Mouse (Mus musculus) heart, embryonic 10.5 days (tissue): ENCODE measurements around the gene Nrgn. TPM values are rescaled to one million over a fixed set of nuclear protein-coding genes. Genes with fewer than 3 reads are reported as not detected.

ENCODE experiments used
- DNase-seq: peaks from one replicate; pipeline ENCODE4 v3.0.0-alpha.2; 2017; ENCODE audit warnings: low spot score
- H3K27ac ChIP-seq: fragments of 300-500 bp; sonication (generic); 2 replicates; pipeline ENCODE4 v1.5.1; 2016; ENCODE audit warnings: mild to moderate bottlenecking
- H3K27me3 ChIP-seq: fragments of 300-500 bp; sonication (generic); 2 replicates; pipeline ENCODE4 v1.6.1; 2016; ENCODE audit warnings: mild to moderate bottlenecking; ENCODE audit not compliant: poor library complexity, insufficient read depth, severe bottlenecking
- H3K36me3 ChIP-seq: fragments of 300-500 bp; sonication (generic); 2 replicates; pipeline ENCODE4 v1.6.1; 2016; ENCODE audit warnings: mild to moderate bottlenecking, moderate library complexity
- H3K4me1 ChIP-seq: fragments of 300-500 bp; sonication (generic); 2 replicates; pipeline ENCODE4 v1.6.1; 2016; ENCODE audit warnings: mild to moderate bottlenecking
- H3K4me3 ChIP-seq: fragments of 300-500 bp; sonication (generic); 2 replicates; pipeline ENCODE4 v1.5.1; 2016; ENCODE audit warnings: mild to moderate bottlenecking, moderate library complexity
- H3K9me3 ChIP-seq: fragments of 300-500 bp; sonication (generic); 2 replicates; pipeline ENCODE4 v1.6.1; 2016; ENCODE audit warnings: mild to moderate bottlenecking, moderate library complexity
- WGBS: fragments of 180-500 bp; shearing (Covaris S2); methylation state at CpG from one replicate; pipeline ENCODE4 v1.1.7; 2016; 5-methylcytosine and 5-hydroxymethylcytosine counted together
- polyA plus RNA-seq: library from polyadenylated mRNA; unstranded; fragments of >200 nt; fragmentation: Nextera tagmentation; extraction: Ambion mirVana; gene quantifications from 2 replicates; pipeline ENCODE4 v1.2.1, GENCODE M21; 2016

Nrgn gene
- polyA plus RNA-seq, 1 experiment from 2014 or later, result 5.7 TPM

DNA sequence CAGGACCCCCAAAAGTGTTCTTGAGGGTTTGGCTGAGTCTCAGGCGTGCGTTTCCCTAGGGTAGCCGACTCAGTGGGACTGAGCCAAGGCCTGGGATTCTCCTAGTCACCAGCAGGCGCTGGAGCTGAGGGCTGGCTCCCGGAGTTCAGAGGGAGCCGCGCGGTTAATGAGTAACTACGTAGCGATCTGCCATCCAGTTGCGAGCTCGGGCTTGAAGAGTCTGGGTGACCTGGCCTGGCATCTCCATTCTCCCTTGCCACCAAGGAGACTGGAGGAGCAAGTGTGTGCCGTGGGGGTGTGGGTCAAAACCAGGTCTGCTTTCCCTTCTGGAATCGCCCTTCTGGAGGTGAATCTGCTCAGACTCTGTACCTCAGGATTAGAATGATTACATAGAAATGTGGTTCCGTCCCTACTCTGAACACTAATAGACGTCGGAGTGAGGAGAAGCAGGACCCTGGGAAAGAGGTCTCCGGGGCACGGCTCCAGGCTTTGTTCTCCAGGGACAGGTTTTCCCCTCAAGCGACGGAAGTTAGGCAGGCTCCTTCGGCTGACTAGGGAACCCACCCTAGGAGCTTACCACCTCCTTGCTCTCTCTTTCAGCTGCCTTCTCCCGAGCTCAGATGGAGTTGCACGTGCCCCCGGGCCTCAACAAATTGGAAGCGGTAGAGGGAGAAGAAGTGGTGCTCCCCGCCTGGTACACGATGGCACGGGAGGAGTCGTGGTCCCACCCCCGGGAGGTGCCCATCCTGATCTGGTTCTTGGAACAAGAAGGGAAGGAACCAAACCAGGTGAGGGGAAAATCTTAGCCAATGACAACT, 21.6 kb downstream of the Nrgn start:
- WGBS, result 2% methylated on average over 31 of the region's 31 CpGs
- Histone ChIP-seq H3K4me3 (peak overlapping the region; percentile 61), H3K9me3 (no peaks in the 10 kb centered on the region), H3K27ac (peak overlapping the region; percentile 82), H3K4me1 (peaks cover 46% of the 10 kb centered on the region), H3K27me3 (peaks cover 71% of the 10 kb centered on the region), H3K36me3 (peaks cover 5% of the 10 kb centered on the region; the same call in 1 of the 2 replicates)
- peak; percentile 85 for DNase-seq

DNA sequence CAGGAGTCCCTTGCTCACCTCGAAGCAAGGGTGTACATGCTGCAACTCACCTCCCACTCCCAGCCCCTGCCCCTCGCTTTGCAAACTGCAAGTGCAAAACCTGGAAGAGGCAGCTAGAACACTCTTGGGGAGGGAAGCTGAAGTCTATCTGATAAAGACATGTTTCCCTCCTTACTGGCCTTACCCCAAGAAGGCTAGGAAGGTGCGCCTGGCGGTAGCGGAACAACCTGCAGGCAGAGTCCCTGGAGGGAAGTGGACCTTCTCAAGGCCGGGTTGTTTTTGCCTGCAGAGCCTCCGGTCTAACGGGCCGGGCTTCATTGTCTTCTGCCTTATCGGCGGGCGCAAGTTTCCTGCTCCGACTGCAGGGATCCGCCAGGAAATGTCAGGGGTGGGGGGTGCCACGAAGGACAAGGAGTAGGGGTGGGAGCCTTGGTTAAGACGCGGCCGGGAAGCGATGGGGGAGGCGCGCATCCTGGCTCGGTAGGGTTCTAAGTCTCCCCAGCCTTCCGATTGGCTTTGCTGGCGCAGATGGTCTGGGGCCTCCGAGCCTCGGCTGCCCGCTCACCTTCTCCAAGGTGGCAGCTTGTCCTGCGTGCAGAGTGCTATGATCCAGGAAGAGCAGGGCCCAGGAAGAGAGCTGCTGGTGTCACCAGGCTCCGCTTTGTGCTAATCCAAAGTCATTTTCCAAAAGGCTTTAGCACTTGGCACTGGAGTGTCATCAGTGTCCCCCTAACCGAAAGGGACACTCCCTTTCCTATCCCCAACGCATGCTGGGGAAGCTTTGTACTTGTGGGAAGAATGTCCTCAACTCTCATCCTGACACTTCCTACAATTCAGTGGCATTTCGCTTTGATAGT, 22.4 kb downstream of the Nrgn start:
- H3K4me1 ChIP-seq, result peaks cover 46% of the 10 kb centered on the region
- H3K27ac ChIP-seq, result peak overlapping the region; percentile 82
- no peaks in the 10 kb centered on the region for H3K9me3 ChIP-seq
- peak; percentile 86 for DNase-seq
- WGBS, result under 1% methylated on average over 32 of the region's 32 CpGs
- peaks cover 5% of the 10 kb centered on the region; the same call in 1 of the 2 replicates for H3K36me3 ChIP-seq
- peaks cover 71% of the 10 kb centered on the region for H3K27me3 ChIP-seq
- peak overlapping the region; percentile 61 for H3K4me3 ChIP-seq

DNA sequence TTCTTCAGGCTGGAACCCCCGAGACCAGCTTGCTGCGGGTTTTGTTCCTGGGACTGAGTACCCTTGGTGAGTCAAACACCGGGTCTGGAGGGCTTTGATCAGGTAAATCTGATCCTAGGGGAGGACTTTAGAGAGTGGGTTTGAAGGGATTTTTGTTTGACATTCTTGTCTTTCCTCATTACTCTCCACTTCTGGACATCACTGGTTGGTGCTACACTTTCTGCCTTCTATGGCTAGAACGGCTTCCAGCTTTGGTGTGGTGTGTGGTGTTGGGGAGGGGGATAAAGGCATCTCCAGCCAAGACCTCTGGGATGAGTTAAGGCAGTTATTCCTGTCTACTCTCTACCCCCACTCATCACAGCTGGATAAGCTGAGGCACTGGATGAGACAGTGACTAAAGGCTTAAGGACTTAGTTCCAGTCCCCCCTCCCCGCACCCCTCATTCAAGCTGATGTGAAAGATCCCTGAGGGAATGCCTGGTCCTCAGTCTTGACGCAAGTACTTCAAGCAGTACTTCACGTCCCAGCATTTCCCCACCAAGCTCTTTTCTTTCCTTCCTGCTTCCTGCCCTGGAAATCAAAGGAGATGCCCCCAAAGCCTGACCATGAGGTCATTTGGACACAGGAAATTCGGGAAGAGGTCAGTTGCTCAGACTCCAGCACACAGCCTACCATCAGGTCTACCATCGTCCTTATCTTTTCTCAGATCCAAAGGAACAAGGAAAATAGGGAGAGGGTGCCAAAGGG, 24.3 kb downstream of the Nrgn start:
- DNase-seq, result peak; percentile 69
- Histone ChIP-seq H3K4me1 (peaks cover 50% of the 10 kb centered on the region), H3K27me3 (peaks cover 71% of the 10 kb centered on the region), H3K36me3 (peaks cover 6% of the 10 kb centered on the region; the same call in 1 of the 2 replicates), H3K9me3 (no peaks in the 10 kb centered on the region), H3K27ac (peak overlapping the region; percentile 82), H3K4me3 (peak overlapping the region; percentile 61)
- WGBS, result 19% methylated on average over 9 of the region's 9 CpGs

DNA sequence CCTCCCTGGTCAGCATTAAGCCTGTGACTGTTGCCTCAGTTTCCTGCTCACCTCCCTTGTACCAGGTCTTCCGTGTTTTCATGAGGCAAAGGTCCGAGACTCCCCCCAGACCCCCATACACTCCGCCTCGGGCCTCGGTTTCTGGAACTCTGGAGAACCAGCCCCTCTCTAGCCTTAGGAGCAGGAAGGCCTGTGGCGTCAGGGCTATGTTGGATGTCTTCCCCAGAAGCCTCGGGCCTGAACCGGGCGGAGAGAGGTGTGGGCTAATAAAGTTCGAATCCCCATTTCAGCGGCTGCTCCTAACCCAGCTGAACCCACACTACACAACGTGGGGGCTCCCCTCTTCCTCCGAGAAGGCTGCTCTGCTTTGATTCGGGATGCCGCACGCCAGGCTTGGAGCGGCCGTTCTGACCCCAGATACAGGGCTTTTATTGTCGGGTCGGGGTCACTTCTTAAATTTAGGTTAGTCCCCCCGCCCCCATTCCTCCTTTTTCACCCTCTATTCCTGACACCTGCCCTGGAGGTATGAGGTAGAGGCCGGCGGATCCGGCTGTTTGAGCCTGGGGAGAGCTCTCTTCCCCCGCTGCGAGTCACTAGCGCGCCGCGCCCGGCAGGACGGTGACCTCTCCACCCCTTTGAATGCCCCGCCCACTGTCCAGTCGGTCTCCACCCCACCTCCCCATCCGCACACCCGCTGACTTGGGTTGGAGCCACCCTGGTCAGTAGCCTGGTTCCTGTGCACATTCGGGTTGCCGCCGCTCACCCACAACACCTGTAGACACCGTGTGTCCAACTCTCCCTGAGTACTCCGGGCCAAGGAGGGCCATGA, 25.1 kb downstream of the Nrgn start, which contains the start of gene Esam:
Gene Esam, plus strand, starts transcription at position 683 of the 829 bp plus-strand sequence.
- DNase-seq, result peak; percentile 80
- Histone ChIP-seq H3K27me3 (peaks cover 63% of the 10 kb centered on the region), H3K4me1 (peaks cover 50% of the 10 kb centered on the region), H3K4me3 (peak within 1 kb of the TSS; percentile 61), H3K27ac (peak within 1 kb of the TSS; percentile 82), H3K9me3 (no peaks in the 10 kb centered on the region), H3K36me3 (peaks cover 14% of the 10 kb centered on the region)
- under 1% methylated on average over 41 of the region's 41 CpGs for WGBS

DNA sequence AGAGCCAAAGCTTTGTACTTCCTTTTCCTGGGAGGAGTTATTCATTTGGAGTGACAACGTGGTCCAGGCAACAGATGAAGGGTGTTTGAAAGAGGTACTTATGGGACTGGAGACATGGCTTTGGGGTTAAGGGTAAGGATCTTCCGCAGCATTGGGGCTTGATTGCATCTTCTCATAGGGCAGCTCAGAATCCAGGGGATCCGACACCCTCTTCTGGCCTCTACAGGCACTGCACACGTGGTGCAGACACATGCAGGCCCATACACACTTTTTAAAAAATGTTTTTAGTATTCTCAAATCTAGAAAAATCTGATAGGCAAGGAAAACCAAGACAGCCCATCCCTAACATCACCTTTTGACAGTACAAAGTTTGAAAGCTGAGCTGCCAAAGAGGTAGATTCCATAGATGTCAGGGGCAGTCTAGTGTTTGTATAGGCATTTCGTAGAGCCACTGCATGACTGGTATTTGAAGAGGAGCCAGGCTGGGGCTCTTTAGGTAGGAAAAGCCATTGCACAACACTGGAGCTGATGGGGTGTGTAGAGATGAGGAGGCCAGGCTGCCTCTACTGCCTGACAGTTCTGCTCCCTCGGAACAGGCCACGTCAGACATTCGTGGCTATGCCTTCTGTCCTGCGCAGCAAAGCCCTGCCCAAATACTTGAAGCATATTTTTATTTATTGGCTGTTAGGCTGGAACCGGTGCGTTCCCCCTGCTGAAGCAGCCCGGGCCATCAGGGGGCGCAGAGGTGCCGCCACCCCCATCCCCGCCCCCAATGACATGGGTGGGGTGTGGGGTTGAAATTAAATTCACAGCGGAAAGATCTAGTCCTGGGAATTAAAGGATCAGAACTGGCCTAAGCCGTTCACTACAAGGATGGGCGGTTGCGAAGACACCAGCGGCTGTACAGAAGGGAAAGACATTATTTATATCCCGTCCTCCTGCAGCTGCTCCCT, 26.0 kb downstream of the Nrgn start:
- peak; percentile 71 for DNase-seq
- H3K27ac ChIP-seq, result peak overlapping the region; percentile 82; the same call in 1 of the 2 replicates
- WGBS, result 23% methylated on average over 21 of the region's 21 CpGs

DNA sequence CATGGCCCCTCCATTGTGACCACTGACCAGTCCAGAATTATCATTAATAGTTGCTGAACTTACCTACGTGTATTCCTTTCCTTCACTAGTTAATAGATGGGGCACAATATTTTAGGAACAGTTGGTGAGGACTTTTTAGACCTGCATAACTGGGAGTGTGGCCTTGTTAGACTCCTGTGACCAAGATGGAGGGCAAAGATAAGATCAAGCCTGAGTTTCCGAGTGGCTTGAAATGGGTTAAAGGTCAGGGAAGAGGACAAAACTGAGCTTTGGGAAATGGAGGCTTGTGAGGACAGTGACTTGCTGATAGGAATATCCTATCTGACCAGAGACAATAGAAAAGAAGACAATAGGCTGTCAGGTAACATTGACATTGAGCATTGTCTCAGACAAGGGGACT, 27.2 kb downstream of the Nrgn start:
- 70% methylated on average over 2 of the region's 2 CpGs for WGBS
- H3K4me3 ChIP-seq, result no peak overlapping the region
- no peaks in the 10 kb centered on the region for H3K9me3 ChIP-seq
- H3K27ac ChIP-seq, result no peak overlapping the region
- peaks cover 43% of the 10 kb centered on the region for H3K27me3 ChIP-seq
- no peak for DNase-seq
- H3K4me1 ChIP-seq, result peaks cover 38% of the 10 kb centered on the region
- peaks cover 32% of the 10 kb centered on the region for H3K36me3 ChIP-seq

More for the DNA sequence above, 26.0 kb downstream of the Nrgn start:
- peaks cover 56% of the 10 kb centered on the region for H3K27me3 ChIP-seq
- peak overlapping the region; percentile 61 for H3K4me3 ChIP-seq
- peaks cover 50% of the 10 kb centered on the region for H3K4me1 ChIP-seq
- H3K36me3 ChIP-seq, result peaks cover 22% of the 10 kb centered on the region
- H3K9me3 ChIP-seq, result no peaks in the 10 kb centered on the region

DNA sequence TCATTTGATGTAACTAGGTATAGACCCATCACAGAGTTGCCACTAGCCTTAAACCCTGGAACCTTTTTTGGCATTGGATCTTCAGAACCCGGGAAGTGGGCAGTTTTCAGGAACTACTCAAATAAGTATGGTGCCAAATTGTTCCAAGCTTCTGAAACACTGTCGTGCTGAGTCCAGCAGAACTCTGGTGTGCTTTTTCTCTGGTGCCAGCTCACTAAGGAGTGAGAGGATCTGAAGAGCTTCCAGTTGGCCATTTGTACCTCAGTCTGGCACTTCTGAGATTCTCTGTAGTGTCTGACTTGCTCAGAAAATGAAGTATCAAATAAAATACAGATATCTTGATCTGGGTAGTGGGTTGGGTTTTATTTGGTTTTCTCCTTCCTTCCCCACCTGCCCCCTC, 32.7 kb downstream of the Nrgn start:
- no peak overlapping the region for H3K4me3 ChIP-seq
- H3K4me1 ChIP-seq, result peaks cover 16% of the 10 kb centered on the region; the same call in 1 of the 2 replicates
- H3K27me3 ChIP-seq, result no peaks in the 10 kb centered on the region
- WGBS, result 92% methylated on average over 2 of the region's 2 CpGs
- H3K36me3 ChIP-seq, result peaks cover 43% of the 10 kb centered on the region
- no peak for DNase-seq
- no peaks in the 10 kb centered on the region for H3K9me3 ChIP-seq
- H3K27ac ChIP-seq, result no peak overlapping the region

DNA sequence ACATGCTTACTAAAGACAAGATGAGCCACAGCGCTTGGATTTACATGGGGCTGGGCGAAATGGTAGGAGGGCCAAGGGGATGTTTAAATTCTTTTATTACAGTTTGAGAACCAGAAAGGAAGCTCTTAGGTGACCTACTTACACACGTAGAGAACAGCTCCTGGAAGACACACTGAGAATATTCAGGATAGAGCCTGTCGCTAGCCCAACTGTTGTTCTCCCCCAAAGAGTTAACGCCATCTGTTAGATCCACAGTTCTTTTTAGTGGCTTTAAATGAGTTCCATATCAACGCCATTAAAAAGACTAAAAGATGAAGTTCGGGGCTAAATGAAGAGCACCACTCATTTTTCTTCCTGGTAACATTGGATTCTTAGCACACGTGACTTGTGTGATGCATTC, 33.7 kb downstream of the Nrgn start:
- Histone ChIP-seq H3K27ac (no peak overlapping the region), H3K27me3 (no peaks in the 10 kb centered on the region), H3K36me3 (peaks cover 40% of the 10 kb centered on the region), H3K4me3 (no peak overlapping the region), H3K4me1 (peaks cover 15% of the 10 kb centered on the region; the same call in 1 of the 2 replicates), H3K9me3 (no peaks in the 10 kb centered on the region)
- no peak for DNase-seq
- 89% methylated on average over 8 of the region's 8 CpGs for WGBS

DNA sequence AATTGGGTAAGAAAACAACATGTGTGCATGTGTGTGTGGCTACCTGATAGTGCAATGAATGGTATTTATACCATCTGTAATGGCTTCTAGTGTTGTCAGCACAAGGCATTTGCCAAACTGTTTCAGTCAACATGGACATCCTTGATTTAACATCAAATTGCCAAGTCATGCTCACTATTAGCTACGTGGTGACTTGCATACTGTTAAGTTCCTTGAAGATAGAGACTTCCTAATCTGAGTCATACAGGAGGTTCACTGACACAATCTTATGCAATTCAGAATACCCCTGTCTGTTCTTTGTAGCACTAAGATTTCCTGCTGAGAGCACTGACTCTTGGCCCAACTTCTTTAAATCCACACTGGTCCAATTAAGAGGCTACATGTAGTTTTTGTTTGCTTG, 35.2 kb downstream of the Nrgn start:
- Histone ChIP-seq H3K4me1 (peaks cover 15% of the 10 kb centered on the region; the same call in 1 of the 2 replicates), H3K4me3 (no peak overlapping the region)
- 56% methylated on average over 1 of the region's 1 CpGs for WGBS

DNA sequence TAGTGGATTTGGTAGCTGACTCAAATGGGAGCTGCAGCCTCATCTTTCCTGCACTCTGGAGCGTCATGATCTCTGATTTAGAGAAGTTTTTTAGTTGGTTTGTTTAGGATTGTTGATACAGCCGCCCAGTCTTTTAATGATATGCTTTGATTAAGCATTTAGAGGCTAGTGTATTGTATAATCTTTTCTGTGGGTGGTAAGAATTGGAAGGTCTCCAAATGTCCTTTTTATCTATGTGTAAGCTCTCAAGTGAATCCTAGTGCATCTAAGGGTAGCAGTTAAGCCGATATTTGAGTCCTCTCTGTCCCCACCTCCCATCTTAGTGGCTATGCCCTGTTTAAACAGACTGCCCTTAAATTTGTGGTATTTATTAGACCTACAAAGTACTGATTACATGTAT, 38.2 kb downstream of the Nrgn start:
- 80% methylated on average over 3 of the region's 3 CpGs for WGBS
- DNase-seq, result no peak
- Histone ChIP-seq H3K27me3 (no peaks in the 10 kb centered on the region), H3K36me3 (peaks cover 5% of the 10 kb centered on the region; the same call in 1 of the 2 replicates), H3K4me1 (peaks cover 15% of the 10 kb centered on the region; the same call in 1 of the 2 replicates), H3K4me3 (no peak overlapping the region), H3K9me3 (no peaks in the 10 kb centered on the region), H3K27ac (no peak overlapping the region)

More for the DNA sequence above, 35.2 kb downstream of the Nrgn start:
- H3K9me3 ChIP-seq, result no peaks in the 10 kb centered on the region
- no peaks in the 10 kb centered on the region for H3K27me3 ChIP-seq
- peaks cover 29% of the 10 kb centered on the region for H3K36me3 ChIP-seq
- no peak overlapping the region for H3K27ac ChIP-seq
- no peak for DNase-seq

DNA sequence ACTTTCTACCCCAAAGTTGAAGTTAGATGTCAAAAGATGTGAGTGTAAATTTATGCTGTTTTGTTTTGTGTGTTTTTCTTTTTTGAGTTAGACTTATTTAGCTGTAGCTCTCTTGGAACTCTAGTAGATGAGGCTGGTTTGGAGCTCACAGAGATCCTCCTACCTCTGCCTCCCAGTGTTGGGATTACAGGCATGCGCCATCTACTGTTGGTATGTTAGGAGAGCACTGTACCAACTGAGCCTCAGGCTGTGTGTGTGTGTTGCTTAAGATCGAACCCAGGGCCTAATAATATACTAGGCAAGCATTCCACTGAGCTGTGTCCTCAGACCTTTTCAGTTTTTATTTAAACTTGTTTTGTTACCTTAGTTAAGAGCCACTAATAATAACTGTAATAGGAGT, 40.6 kb downstream of the Nrgn start:
- Histone ChIP-seq H3K36me3 (no peaks in the 10 kb centered on the region), H3K4me1 (peaks cover 9% of the 10 kb centered on the region; the same call in 1 of the 2 replicates), H3K27ac (no peak overlapping the region), H3K4me3 (no peak overlapping the region), H3K27me3 (no peaks in the 10 kb centered on the region), H3K9me3 (no peaks in the 10 kb centered on the region)
- DNase-seq, result no peak
- WGBS, result 92% methylated on average over 2 of the region's 2 CpGs
